Mouse (Mus musculus): ENCODE results near the gene Sec11a. TPM values are rescaled to one million over a fixed set of nuclear protein-coding genes. Genes with fewer than 3 reads are reported as not detected.

Sec11a gene
- polyA plus RNA-seq, 1 experiment from 2014 or later = 123 TPM

DNA sequence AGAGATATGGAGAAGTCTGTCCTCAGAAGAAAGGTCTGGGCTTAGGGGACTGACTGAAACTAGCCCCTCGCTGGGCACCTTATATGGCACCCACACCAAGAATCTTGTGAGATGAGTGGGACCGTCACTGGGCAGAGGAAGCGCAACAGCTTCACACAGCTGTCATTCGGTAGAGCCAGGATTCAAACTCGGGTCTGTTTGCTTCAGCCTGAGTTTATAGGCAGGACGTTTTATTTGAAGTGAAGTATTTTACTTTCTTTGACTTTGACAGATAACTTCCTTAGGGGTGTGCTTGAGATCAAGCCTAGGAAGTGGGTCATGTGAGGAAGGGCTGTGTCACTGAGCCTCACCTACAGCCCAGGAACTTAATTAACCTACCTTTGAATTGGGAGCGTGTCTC, 82.1 kb downstream of the Sec11a start:
- no peak overlapping the region for H3K9ac ChIP-seq
- ATAC-seq = no peak
- peak overlapping the region; percentile 8; the same call in 1 of the 2 replicates for H3K4me2 ChIP-seq
- H3K4me3 ChIP-seq = no peak overlapping the region
- WGBS (ENCODE audit: insufficient replicate concordance) = 62% methylated on average over 7 of the region's 7 CpGs
- H3K36me3 ChIP-seq = peaks cover 27% of the 10 kb centered on the region; the same call in 1 of the 2 replicates
- H3K27me3 ChIP-seq (replicated peaks) = no peaks in the 10 kb centered on the region
- no peaks in the 10 kb centered on the region for H3K9me3 ChIP-seq (replicated peaks)
- H3K27ac ChIP-seq = peak overlapping the region; percentile 49
- H3K4me1 ChIP-seq = peaks cover 54% of the 10 kb centered on the region

DNA sequence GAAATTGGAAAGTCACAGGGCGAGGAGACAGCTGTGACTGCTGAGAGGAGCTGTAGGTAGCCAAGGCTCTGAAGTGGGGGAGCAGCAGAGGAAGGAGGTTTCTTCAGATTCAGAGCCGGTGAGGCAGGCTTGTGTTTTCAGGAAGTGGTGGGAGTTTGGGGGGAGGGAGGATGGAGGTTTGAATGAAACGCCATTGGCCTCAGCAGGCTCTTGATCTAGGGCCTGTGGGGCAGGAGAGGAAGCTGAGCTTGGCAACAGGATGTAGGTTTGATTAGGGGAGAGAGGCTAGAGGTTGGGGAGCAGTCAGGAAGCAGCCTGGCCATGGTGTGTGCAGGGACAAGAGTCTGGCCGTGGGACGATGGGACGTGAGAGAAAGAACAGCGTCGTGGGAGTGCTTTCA, 82.7 kb downstream of the Sec11a start:
- no peak overlapping the region for H3K9ac ChIP-seq
- peak overlapping the region; percentile 8; the same call in 1 of the 2 replicates for H3K4me2 ChIP-seq
- 23% methylated on average over 8 of the region's 8 CpGs for WGBS (ENCODE audit: insufficient replicate concordance)
- H3K27ac ChIP-seq = peak overlapping the region; percentile 49
- ATAC-seq = no peak
- H3K9me3 ChIP-seq (replicated peaks) = no peaks in the 10 kb centered on the region
- peaks cover 58% of the 10 kb centered on the region for H3K4me1 ChIP-seq
- no peaks in the 10 kb centered on the region for H3K27me3 ChIP-seq (replicated peaks)
- H3K36me3 ChIP-seq = peaks cover 27% of the 10 kb centered on the region; the same call in 1 of the 2 replicates
- H3K4me3 ChIP-seq = no peak overlapping the region

DNA sequence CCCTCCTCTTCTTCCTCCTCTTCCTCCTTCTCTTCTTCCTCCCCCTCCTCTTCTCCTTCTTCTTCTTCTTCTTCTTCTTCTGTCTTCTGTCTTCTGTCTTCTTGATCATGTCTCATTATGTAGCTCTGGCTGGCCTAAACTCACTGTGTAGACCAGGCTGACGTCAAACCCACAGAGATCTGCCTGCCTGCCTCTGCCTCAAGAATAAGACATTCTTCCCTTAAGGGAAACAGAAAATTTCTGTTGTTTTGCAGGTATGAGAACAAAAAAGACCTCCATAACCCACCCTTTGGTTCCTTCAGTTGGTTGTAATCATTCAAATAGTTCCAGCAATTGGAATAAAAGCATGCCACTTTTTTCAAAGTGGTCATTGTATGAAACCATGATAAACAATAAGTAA, 83.4 kb downstream of the Sec11a start:
- ATAC-seq = no peak
- Histone ChIP-seq H3K9ac (no peak overlapping the region), H3K27ac (no peak overlapping the region), H3K27me3 (replicated peaks) (no peaks in the 10 kb centered on the region), H3K36me3 (peaks cover 23% of the 10 kb centered on the region; the same call in 1 of the 2 replicates), H3K4me2 (no peak overlapping the region), H3K4me3 (no peak overlapping the region), H3K4me1 (peaks cover 59% of the 10 kb centered on the region), H3K9me3 (replicated peaks) (no peaks in the 10 kb centered on the region)
- 45% methylated on average over 1 of the region's 1 CpGs for WGBS (ENCODE audit: insufficient replicate concordance)

DNA sequence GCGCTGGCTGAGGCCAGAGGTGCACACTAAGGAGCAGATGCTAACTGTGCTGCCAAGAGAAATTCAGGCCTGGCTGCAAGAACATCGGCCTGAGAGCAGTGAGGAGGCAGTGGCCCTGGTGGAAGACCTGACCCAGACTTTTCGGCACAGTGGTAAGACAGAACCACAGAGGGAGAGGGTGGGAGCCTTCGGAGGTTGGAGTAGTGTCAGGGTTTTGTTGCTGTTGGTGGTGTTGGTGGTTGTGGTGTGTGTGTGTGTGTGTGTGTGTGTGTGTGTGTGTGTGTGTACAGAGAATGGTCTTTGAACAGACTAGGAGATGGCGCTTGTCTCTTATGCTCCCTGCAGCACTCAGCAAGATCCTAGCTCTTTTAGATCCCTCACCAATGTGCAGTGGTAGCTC, 84.1 kb downstream of the Sec11a start:
- no peak overlapping the region for H3K4me3 ChIP-seq
- no peaks in the 10 kb centered on the region for H3K27me3 ChIP-seq (replicated peaks)
- WGBS (ENCODE audit: insufficient replicate concordance) = 69% methylated on average over 5 of the region's 5 CpGs
- no peaks in the 10 kb centered on the region for H3K9me3 ChIP-seq (replicated peaks)
- ATAC-seq = no peak
- no peak overlapping the region for H3K9ac ChIP-seq
- peaks cover 59% of the 10 kb centered on the region for H3K4me1 ChIP-seq
- no peak overlapping the region for H3K27ac ChIP-seq
- no peak overlapping the region for H3K4me2 ChIP-seq
- H3K36me3 ChIP-seq = peaks cover 20% of the 10 kb centered on the region; the same call in 1 of the 2 replicates

DNA sequence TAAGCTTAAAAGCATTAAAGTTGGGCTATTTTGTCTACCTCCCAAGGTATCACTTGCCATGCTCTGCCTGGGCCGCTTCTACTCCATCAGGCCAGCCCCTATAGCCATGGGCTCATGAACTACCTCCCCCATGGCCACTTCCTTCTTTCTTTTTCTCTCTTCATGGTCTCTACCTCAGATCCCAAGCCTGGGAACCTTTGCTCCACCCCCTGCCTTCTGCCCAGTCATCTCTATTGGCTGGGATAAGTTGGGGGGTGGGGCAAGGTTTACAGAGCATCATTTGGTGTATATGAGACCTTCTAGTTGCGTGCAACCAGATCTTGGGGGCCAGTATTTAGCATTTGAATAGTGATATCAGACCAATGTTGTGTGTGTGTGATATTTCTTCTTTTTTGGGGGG, 85.1 kb downstream of the Sec11a start:
- no peaks in the 10 kb centered on the region for H3K9me3 ChIP-seq (replicated peaks)
- peaks cover 59% of the 10 kb centered on the region for H3K4me1 ChIP-seq
- ATAC-seq = no peak
- H3K27me3 ChIP-seq (replicated peaks) = no peaks in the 10 kb centered on the region
- no peak overlapping the region for H3K27ac ChIP-seq
- peaks cover 11% of the 10 kb centered on the region; the same call in 1 of the 2 replicates for H3K36me3 ChIP-seq
- H3K4me2 ChIP-seq = no peak overlapping the region
- H3K9ac ChIP-seq = no peak overlapping the region
- no peak overlapping the region for H3K4me3 ChIP-seq
- WGBS (ENCODE audit: insufficient replicate concordance) = 78% methylated on average over 2 of the region's 2 CpGs

DNA sequence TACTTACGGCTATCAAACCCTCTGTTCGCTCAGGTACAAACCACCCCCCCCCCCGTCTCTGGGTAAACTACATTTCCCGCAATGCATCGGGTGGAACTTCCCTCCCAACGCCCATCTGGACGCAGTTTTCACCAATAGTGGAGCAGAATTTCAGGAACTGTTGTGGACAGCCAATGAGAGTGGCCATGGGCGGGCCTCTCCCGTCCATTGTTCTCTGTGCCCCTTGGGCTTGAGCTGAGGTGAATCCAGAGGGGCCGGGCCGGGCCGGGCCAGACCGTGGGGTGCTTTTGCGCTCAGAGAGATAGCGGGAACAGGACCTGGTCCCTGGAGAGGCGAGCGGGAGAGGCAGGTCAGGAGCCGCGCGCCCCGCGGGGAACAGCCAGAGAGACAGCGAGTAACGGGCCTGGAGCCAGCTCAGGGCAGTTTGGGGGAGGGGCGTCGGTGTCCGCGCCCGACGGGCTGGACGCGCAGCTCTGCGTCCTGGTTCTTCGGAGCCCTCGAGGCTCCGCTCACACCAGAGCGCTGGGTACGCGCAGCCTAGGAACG, 86.8 kb downstream of the Sec11a start, which contains the start of gene Zscan2:
Zscan2 (plus strand) TSS at position 192 of the 546 bp plus-strand sequence.
- peak; percentile 94 for ATAC-seq
- Histone ChIP-seq H3K27ac (peak within 1 kb of the TSS; percentile 73), H3K4me3 (peak within 1 kb of the TSS; percentile 82), H3K27me3 (replicated peaks) (no peaks in the 10 kb centered on the region), H3K9me3 (replicated peaks) (no peaks in the 10 kb centered on the region), H3K9ac (peak within 1 kb of the TSS; percentile 77), H3K4me2 (peak within 1 kb of the TSS; percentile 93), H3K36me3 (peaks cover 5% of the 10 kb centered on the region; the same call in 1 of the 2 replicates), H3K4me1 (peaks cover 45% of the 10 kb centered on the region)
- under 1% methylated on average over 40 of the region's 40 CpGs for WGBS (ENCODE audit: insufficient replicate concordance)

DNA sequence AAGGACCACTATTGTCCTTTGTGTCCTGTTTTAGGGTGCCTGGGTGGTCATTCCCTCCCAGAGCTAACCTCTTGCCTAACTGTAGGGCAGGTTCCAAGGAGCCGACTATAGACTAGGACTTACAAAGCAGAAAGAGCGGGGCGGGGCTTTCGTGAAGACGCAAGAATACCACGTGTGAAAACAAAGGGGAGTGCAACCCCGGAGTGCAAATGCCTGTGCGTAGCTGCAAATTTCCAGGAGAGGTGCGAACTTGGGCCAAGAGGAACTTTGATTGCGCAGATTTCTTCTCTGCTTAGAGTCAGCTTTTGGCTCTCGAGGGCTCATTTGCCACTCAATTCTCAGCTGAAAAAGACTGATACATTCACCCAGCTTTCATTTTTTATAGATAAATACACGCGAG, 87.4 kb downstream of the Sec11a start:
- H3K4me1 ChIP-seq = peaks cover 41% of the 10 kb centered on the region
- no peaks in the 10 kb centered on the region for H3K9me3 ChIP-seq (replicated peaks)
- peak overlapping the region; percentile 93 for H3K4me2 ChIP-seq
- peak overlapping the region; percentile 82 for H3K4me3 ChIP-seq
- peak; percentile 46; the same call in 1 of the 2 replicates for ATAC-seq
- peaks cover 5% of the 10 kb centered on the region; the same call in 1 of the 2 replicates for H3K36me3 ChIP-seq
- no peak overlapping the region for H3K27ac ChIP-seq
- no peaks in the 10 kb centered on the region for H3K27me3 ChIP-seq (replicated peaks)
- peak overlapping the region; percentile 77 for H3K9ac ChIP-seq
- 1% methylated on average over 13 of the region's 13 CpGs for WGBS (ENCODE audit: insufficient replicate concordance)

DNA sequence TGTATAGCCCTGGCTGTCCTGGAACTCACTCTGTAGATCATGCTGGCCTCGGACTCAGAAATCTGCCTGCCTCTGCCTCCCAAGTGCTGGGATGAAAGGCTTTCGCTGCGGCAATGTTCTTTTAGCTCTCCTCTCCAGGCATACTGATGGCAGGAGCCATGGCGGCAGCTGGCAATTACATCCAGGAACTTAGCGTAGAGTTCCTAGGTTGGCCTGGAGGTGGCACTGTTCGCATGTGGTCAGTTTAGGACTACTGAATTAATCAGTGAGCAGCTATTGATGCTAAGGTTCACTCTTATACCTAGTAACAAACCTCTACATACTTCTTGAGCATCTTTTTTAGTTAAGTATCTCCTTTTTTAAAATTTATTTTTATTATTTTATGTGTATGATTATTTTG, 90.4 kb downstream of the Sec11a start:
- Histone ChIP-seq H3K4me3 (no peak overlapping the region), H3K4me1 (peaks cover 20% of the 10 kb centered on the region), H3K9me3 (replicated peaks) (no peaks in the 10 kb centered on the region), H3K9ac (no peak overlapping the region), H3K27ac (no peak overlapping the region), H3K27me3 (replicated peaks) (no peaks in the 10 kb centered on the region), H3K4me2 (no peak overlapping the region), H3K36me3 (no peaks in the 10 kb centered on the region)
- ATAC-seq = no peak
- WGBS (ENCODE audit: insufficient replicate concordance) = 11% methylated on average over 6 of the region's 6 CpGs

DNA sequence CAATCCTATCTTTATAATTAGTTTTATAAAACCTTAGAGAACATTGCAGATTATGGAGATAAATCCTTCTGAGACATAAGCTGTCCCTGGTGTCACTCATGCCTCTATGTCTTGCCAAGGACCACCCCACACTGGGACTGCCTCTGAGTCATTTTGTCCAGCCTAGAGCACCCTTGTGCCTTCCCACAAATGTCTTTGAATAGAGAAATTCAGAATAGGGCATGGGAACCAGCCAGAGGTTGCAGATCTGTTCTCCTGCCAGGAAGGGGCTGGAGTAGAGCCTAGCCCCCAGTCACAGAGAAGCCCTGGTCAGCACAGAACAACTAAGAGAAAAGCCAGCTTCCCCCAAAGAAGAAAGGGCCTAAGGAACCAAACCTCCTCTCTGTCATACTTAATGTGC, 92.3 kb downstream of the Sec11a start:
- no peak overlapping the region for H3K27ac ChIP-seq
- no peak overlapping the region for H3K4me2 ChIP-seq
- no peaks in the 10 kb centered on the region for H3K27me3 ChIP-seq (replicated peaks)
- no peak for ATAC-seq
- no peaks in the 10 kb centered on the region for H3K9me3 ChIP-seq (replicated peaks)
- no peak overlapping the region for H3K9ac ChIP-seq
- no peaks in the 10 kb centered on the region for H3K36me3 ChIP-seq
- no peak overlapping the region for H3K4me3 ChIP-seq
- peaks cover 5% of the 10 kb centered on the region; the same call in 1 of the 2 replicates for H3K4me1 ChIP-seq

Other genes with a start within 250 kb of the Sec11a start
- 19.4 and 19.9 TPM in 2 replicates for gene Iqgap1, start 121.8 kb downstream of the Sec11a start, polyA plus RNA-seq (2016; fragmentation: Nextera tagmentation; extraction: Ambion mirVana)
- gene Zscan2, start 86.9 kb downstream of the Sec11a start, polyA plus RNA-seq (2016; fragmentation: Nextera tagmentation; extraction: Ambion mirVana) = 0.23 and 0.58 TPM in 2 replicates
- 29.1 and 30.3 TPM in 2 replicates for gene Wdr73, start 46.5 kb downstream of the Sec11a start, polyA plus RNA-seq (2016; fragmentation: Nextera tagmentation; extraction: Ambion mirVana)
- gene Nmb, start 42.7 kb downstream of the Sec11a start, polyA plus RNA-seq (2016; fragmentation: Nextera tagmentation; extraction: Ambion mirVana) = 1.6 and 2.4 TPM in 2 replicates
- gene Zfp592, start 45.9 kb upstream of the Sec11a start, polyA plus RNA-seq (2016; fragmentation: Nextera tagmentation; extraction: Ambion mirVana) = 11.9 and 12.0 TPM in 2 replicates
- gene Alpk3, start 109.8 kb upstream of the Sec11a start, polyA plus RNA-seq (2016; fragmentation: Nextera tagmentation; extraction: Ambion mirVana) = 0.11 and 0.14 TPM in 2 replicates
- 0.49 and 0.51 TPM in 2 replicates for gene Slc28a1, start 167.0 kb upstream of the Sec11a start, polyA plus RNA-seq (2016; fragmentation: Nextera tagmentation; extraction: Ambion mirVana)